Mouse (Mus musculus): ENCODE results near the gene 3110009E18Rik. TPM values are rescaled to one million over a fixed set of nuclear protein-coding genes. Genes with fewer than 3 reads are reported as not detected.

Gene 3110009E18Rik
- polyA plus RNA-seq, 1 experiment from 2014 or later, result 22.9 TPM

DNA sequence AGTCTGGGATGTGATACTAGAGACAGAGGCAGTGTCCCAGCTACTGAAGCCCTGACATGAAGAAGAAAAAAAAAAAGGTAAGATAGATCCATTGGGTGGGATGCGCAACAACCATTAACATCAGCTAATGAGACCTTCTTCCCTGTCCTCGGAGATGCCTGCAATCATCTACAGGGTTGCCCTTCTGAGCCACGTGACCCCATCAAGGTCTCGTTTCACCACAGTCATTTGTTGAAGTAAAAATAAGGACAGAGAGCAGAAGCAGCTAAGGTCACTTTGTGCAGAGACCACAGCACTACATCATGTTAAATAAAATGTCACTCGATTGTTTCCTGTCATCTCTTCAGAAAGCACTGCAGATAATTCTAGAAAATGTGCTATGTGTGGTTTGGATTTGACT, 82.8 kb downstream of the 3110009E18Rik start:
- no peaks in the 10 kb centered on the region for H3K9me3 ChIP-seq
- no peak overlapping the region for H3K27ac ChIP-seq
- no peaks in the 10 kb centered on the region for H3K27me3 ChIP-seq
- H3K4me3 ChIP-seq, result no peak overlapping the region
- H3K9ac ChIP-seq, result no peak overlapping the region
- 78% methylated on average over 5 of the region's 5 CpGs for WGBS
- H3K4me2 ChIP-seq (replicated peaks), result no peak overlapping the region
- no peaks in the 10 kb centered on the region for H3K4me1 ChIP-seq
- no peaks in the 10 kb centered on the region for H3K36me3 ChIP-seq
- ATAC-seq (ENCODE audit: insufficient number of reproducible peaks, insufficient read depth, low FRiP score, low TSS enrichment), result no peak

- H3K4me2 ChIP-seq (replicated peaks), result no peak overlapping the region
- H3K9me3 ChIP-seq, result no peaks in the 10 kb centered on the region
- H3K4me1 ChIP-seq, result no peaks in the 10 kb centered on the region
- 26% methylated on average over 1 of the region's 1 CpGs for WGBS
- H3K27ac ChIP-seq, result no peak overlapping the region
- no peaks in the 10 kb centered on the region for H3K36me3 ChIP-seq
- H3K9ac ChIP-seq, result no peak overlapping the region
- no peak overlapping the region for H3K4me3 ChIP-seq
- H3K27me3 ChIP-seq, result no peaks in the 10 kb centered on the region
- ATAC-seq (ENCODE audit: insufficient number of reproducible peaks, insufficient read depth, low FRiP score, low TSS enrichment), result no peak
Measured at GRCm38 (mm10) chr1:120204834-120205233, 83.8 kb downstream of the 3110009E18Rik start.

GRCm38 (mm10) chr1:120207568-120207967, 86.6 kb downstream of the 3110009E18Rik start:
- no peak overlapping the region for H3K27ac ChIP-seq
- no peaks in the 10 kb centered on the region for H3K4me1 ChIP-seq
- no peaks in the 10 kb centered on the region for H3K27me3 ChIP-seq
- 65% methylated on average over 6 of the region's 6 CpGs for WGBS
- H3K9ac ChIP-seq, result no peak overlapping the region
- no peak overlapping the region for H3K4me3 ChIP-seq
- H3K4me2 ChIP-seq (replicated peaks), result no peak overlapping the region
- ATAC-seq (ENCODE audit: insufficient number of reproducible peaks, insufficient read depth, low FRiP score, low TSS enrichment), result no peak
- H3K36me3 ChIP-seq, result no peaks in the 10 kb centered on the region
- H3K9me3 ChIP-seq, result no peaks in the 10 kb centered on the region

- ATAC-seq (ENCODE audit: insufficient number of reproducible peaks, insufficient read depth, low FRiP score, low TSS enrichment), result no peak
- WGBS, result 76% methylated on average over 11 of the region's 11 CpGs
- Histone ChIP-seq H3K9ac (no peak overlapping the region), H3K27me3 (no peaks in the 10 kb centered on the region), H3K4me2 (replicated peaks) (no peak overlapping the region), H3K9me3 (no peaks in the 10 kb centered on the region), H3K36me3 (no peaks in the 10 kb centered on the region), H3K4me3 (no peak overlapping the region), H3K27ac (no peak overlapping the region), H3K4me1 (no peaks in the 10 kb centered on the region)
Measured at GRCm38 (mm10) chr1:120208502-120209230, 87.7 kb downstream of the 3110009E18Rik start.

- Histone ChIP-seq H3K9me3 (no peaks in the 10 kb centered on the region), H3K27me3 (no peaks in the 10 kb centered on the region), H3K27ac (no peak overlapping the region), H3K4me2 (replicated peaks) (no peak overlapping the region), H3K9ac (no peak overlapping the region), H3K4me1 (no peaks in the 10 kb centered on the region), H3K36me3 (no peaks in the 10 kb centered on the region), H3K4me3 (no peak overlapping the region)
- 63% methylated on average over 6 of the region's 6 CpGs for WGBS
- no peak for ATAC-seq (ENCODE audit: insufficient number of reproducible peaks, insufficient read depth, low FRiP score, low TSS enrichment)
Measured at GRCm38 (mm10) chr1:120220841-120221240, 99.9 kb downstream of the 3110009E18Rik start.

DNA sequence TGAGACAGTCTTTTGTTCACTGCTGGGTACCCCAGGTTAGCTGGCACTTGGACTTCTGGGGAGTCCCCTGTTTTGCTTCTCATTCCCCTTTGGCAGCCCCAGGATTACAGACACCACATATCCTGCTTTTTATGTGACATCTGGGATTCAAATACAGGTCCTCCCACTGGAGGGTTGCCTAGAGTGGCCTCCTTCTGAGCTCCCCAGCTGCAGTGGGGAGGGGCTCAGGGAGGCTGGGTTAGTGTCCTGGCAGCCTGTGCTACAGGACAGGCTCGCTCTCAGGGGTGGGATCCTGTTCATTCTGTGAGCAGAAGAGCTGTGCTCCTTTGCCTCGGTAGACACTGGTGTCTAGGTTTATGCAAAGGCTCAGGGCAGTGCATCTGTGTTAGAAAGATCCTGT, 100.3 kb downstream of the 3110009E18Rik start:
- 41% methylated on average over 2 of the region's 2 CpGs for WGBS
- ATAC-seq (ENCODE audit: insufficient number of reproducible peaks, insufficient read depth, low FRiP score, low TSS enrichment), result no peak
- H3K4me2 ChIP-seq (replicated peaks), result no peak overlapping the region
- H3K4me1 ChIP-seq, result no peaks in the 10 kb centered on the region
- H3K27ac ChIP-seq, result no peak overlapping the region
- H3K27me3 ChIP-seq, result no peaks in the 10 kb centered on the region
- no peak overlapping the region for H3K4me3 ChIP-seq
- H3K9ac ChIP-seq, result no peak overlapping the region
- H3K9me3 ChIP-seq, result no peaks in the 10 kb centered on the region
- H3K36me3 ChIP-seq, result no peaks in the 10 kb centered on the region

- H3K36me3 ChIP-seq, result no peaks in the 10 kb centered on the region
- 63% methylated on average over 4 of the region's 4 CpGs for WGBS
- no peak overlapping the region for H3K27ac ChIP-seq
- H3K4me1 ChIP-seq, result no peaks in the 10 kb centered on the region
- no peak overlapping the region for H3K4me2 ChIP-seq (replicated peaks)
- H3K4me3 ChIP-seq, result no peak overlapping the region
- H3K9me3 ChIP-seq, result no peaks in the 10 kb centered on the region
- H3K27me3 ChIP-seq, result no peaks in the 10 kb centered on the region
- no peak for ATAC-seq (ENCODE audit: insufficient number of reproducible peaks, insufficient read depth, low FRiP score, low TSS enrichment)
- H3K9ac ChIP-seq, result no peak overlapping the region
Measured at GRCm38 (mm10) chr1:120223613-120224012, 102.6 kb downstream of the 3110009E18Rik start.

GRCm38 (mm10) chr1:120229723-120230471, 108.9 kb downstream of the 3110009E18Rik start:
- Histone ChIP-seq H3K4me2 (replicated peaks) (no peak overlapping the region), H3K9me3 (no peaks in the 10 kb centered on the region), H3K4me3 (no peak overlapping the region), H3K36me3 (no peaks in the 10 kb centered on the region), H3K4me1 (0 out of 2 replicates have a peak, but pooled peaks cover 3% of the 10 kb centered on the region), H3K27me3 (no peaks in the 10 kb centered on the region), H3K9ac (no peak overlapping the region), H3K27ac (no peak overlapping the region)
- WGBS, result 81% methylated on average over 10 of the region's 10 CpGs
- no peak for ATAC-seq (ENCODE audit: insufficient number of reproducible peaks, insufficient read depth, low FRiP score, low TSS enrichment)

- no peak for ATAC-seq (ENCODE audit: insufficient number of reproducible peaks, insufficient read depth, low FRiP score, low TSS enrichment)
Measured at GRCm38 (mm10) chr1:120231334-120231733, 110.3 kb downstream of the 3110009E18Rik start.

GRCm38 (mm10) chr1:120232170-120232569, 111.2 kb downstream of the 3110009E18Rik start:
- Histone ChIP-seq H3K36me3 (no peaks in the 10 kb centered on the region), H3K27me3 (no peaks in the 10 kb centered on the region), H3K4me2 (replicated peaks) (no peak overlapping the region), H3K4me1 (0 out of 2 replicates have a peak, but pooled peaks cover 3% of the 10 kb centered on the region), H3K27ac (no peak overlapping the region), H3K9ac (no peak overlapping the region), H3K4me3 (no peak overlapping the region), H3K9me3 (no peaks in the 10 kb centered on the region)
- WGBS, result 49% methylated on average over 6 of the region's 6 CpGs
- ATAC-seq (ENCODE audit: insufficient number of reproducible peaks, insufficient read depth, low FRiP score, low TSS enrichment), result no peak

More at GRCm38 (mm10) chr1:120231334-120231733, 110.3 kb downstream of the 3110009E18Rik start:
- no peak overlapping the region for H3K27ac ChIP-seq
- H3K4me2 ChIP-seq (replicated peaks), result no peak overlapping the region
- H3K36me3 ChIP-seq, result no peaks in the 10 kb centered on the region
- no peaks in the 10 kb centered on the region for H3K27me3 ChIP-seq
- no peak overlapping the region for H3K9ac ChIP-seq
- no peak overlapping the region for H3K4me3 ChIP-seq
- H3K9me3 ChIP-seq, result no peaks in the 10 kb centered on the region
- 0 out of 2 replicates have a peak, but pooled peaks cover 3% of the 10 kb centered on the region for H3K4me1 ChIP-seq
- 41% methylated on average over 6 of the region's 6 CpGs for WGBS

DNA sequence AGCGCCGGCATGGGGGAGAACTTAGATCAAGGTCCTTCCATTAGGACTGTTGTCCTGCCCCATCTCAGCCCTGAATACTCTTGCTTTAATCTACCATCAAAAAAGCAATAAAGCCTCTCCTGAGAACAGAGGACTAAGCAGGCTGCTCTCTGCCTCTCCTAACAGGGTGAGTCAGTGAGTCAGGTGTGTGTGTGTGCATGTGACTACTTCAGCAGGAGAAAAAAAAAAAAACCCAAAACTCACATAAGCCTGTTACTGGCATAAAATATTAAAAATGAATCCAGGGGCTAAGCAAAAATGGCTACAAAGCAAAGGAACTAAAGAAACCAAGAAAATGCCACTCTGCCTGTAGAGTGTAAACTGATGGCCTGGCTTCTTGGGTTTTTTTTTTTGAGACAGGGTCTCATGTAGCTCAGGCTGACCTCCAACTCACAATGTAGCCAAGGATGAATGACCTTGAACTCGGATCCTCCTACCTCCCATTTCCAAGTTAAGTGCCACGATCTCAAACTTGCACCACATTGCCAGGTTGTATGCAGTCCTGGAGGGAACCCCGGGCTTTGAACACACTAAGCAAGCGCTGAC, 114.7 kb downstream of the 3110009E18Rik start:
- ATAC-seq (ENCODE audit: insufficient number of reproducible peaks, insufficient read depth, low FRiP score, low TSS enrichment), result no peak
- Histone ChIP-seq H3K27me3 (no peaks in the 10 kb centered on the region), H3K9ac (no peak overlapping the region), H3K4me3 (no peak overlapping the region), H3K9me3 (no peaks in the 10 kb centered on the region), H3K27ac (no peak overlapping the region), H3K4me1 (0 out of 2 replicates have a peak, but pooled peaks cover 3% of the 10 kb centered on the region), H3K36me3 (no peaks in the 10 kb centered on the region), H3K4me2 (replicated peaks) (no peak overlapping the region)
- WGBS, result 90% methylated on average over 6 of the region's 6 CpGs

- 86% methylated on average over 14 of the region's 14 CpGs for WGBS
- Histone ChIP-seq H3K27me3 (no peaks in the 10 kb centered on the region), H3K4me3 (no peak overlapping the region), H3K4me2 (replicated peaks) (no peak overlapping the region), H3K27ac (no peak overlapping the region), H3K9ac (no peak overlapping the region), H3K9me3 (no peaks in the 10 kb centered on the region), H3K36me3 (no peaks in the 10 kb centered on the region), H3K4me1 (0 out of 2 replicates have a peak, but pooled peaks cover 3% of the 10 kb centered on the region)
- ATAC-seq (ENCODE audit: insufficient number of reproducible peaks, insufficient read depth, low FRiP score, low TSS enrichment), result no peak
Measured at GRCm38 (mm10) chr1:120236424-120236823, 115.4 kb downstream of the 3110009E18Rik start.

Data from embryonic facial prominence, embryonic 12.5 days (tissue).